16 mouse cellular contexts compared by ENCODE assay signal in genomic region chr7:99390559-99390958, GRCm38 (mm10). TPM values are rescaled to one million over a fixed set of nuclear protein-coding genes. Genes with fewer than 3 reads are reported as not detected.
DNase-seq lines count a peak whose midpoint lies in the region; ATAC-seq lines count a peak whose summit lies in the region.
"Had no signal": no experiment of that assay in that cellular context is flagged by ENCODE, and none has a peak within 500 bp of the region (broad histone marks: within the 10 kb centered on the region; RNA-seq: fewer than 3 reads in every experiment).

No protein-coding gene starts in this region.

- no peak for ATAC-seq in forebrain, embryonic 11.5 days (replicated peaks; ENCODE audit: low FRiP score)
- ATAC-seq in forebrain, embryonic 16.5 days, result no peak
- no peak for ATAC-seq in hindbrain, embryonic 12.5 days (ENCODE audit: low FRiP score)
- no peak for ATAC-seq in hindbrain, embryonic 13.5 days (ENCODE audit: low FRiP score)
- ATAC-seq: liver, postnatal 0 days had no signal

- no peak for DNase-seq in forebrain, embryonic 11.5 days (ENCODE audit: low spot score)
- peak; percentile 70 for DNase-seq in retina, postnatal 1 day
- no peak for DNase-seq in retina, embryonic 14.5 days (ENCODE audit: low spot score)
- DNase-seq in liver, result no peak
- DNase-seq in cerebellum, adult 18-20 months, result no peak
- DNase-seq: cerebellum, adult 9-10 months; gastrocnemius, postnatal 36 days; kidney, adult 8-10 months; layer of hippocampus, postnatal 36 days; liver, postnatal 0 days; thymus, postnatal 36 days had no signal

- WGBS in forebrain, embryonic 11.5 days, result 27% methylated on average over 4 of the region's 4 CpGs
- WGBS in forebrain, embryonic 16.5 days, result 19% methylated on average over 4 of the region's 4 CpGs
- WGBS in hindbrain, embryonic 12.5 days, result 21% methylated on average over 4 of the region's 4 CpGs
- WGBS in hindbrain, embryonic 13.5 days, result 17% methylated on average over 4 of the region's 4 CpGs

- no peak overlapping the region for H3K9ac ChIP-seq in forebrain, embryonic 11.5 days (ENCODE audit: low read length)
- H3K9ac ChIP-seq in forebrain, embryonic 16.5 days (replicated peaks; ENCODE audit: low read depth, low read length), result no peak overlapping the region
- H3K9ac ChIP-seq in hindbrain, embryonic 12.5 days, result no peak overlapping the region
- H3K9ac ChIP-seq in hindbrain, embryonic 13.5 days, result no peak overlapping the region
- H3K9ac ChIP-seq: limb, embryonic 13.5 days; liver, postnatal 0 days had no signal

- no peak overlapping the region for H3K4me3 ChIP-seq in forebrain, embryonic 11.5 days (ENCODE audit: low read depth, low read length)
- no peak overlapping the region for H3K4me3 ChIP-seq in forebrain, embryonic 16.5 days (replicated peaks; ENCODE audit: low read length)
- no peak overlapping the region for H3K4me3 ChIP-seq in hindbrain, embryonic 12.5 days
- H3K4me3 ChIP-seq in hindbrain, embryonic 13.5 days, result no peak overlapping the region
- H3K4me3 ChIP-seq: limb, embryonic 13.5 days; megakaryocyte, embryonic 14.5 days had no signal

- H3K27ac ChIP-seq in forebrain, embryonic 11.5 days (ENCODE audit: low read depth, low read length), result peak overlapping the region; percentile 20; the same call in 1 of the 2 replicates
- H3K27ac ChIP-seq in forebrain, embryonic 16.5 days (ENCODE audit: low read length), result no peak overlapping the region
- 0 out of 2 replicates have a peak overlapping the region, but pooled peaks have one; percentile 30 for H3K27ac ChIP-seq in hindbrain, embryonic 12.5 days
- no peak overlapping the region for H3K27ac ChIP-seq in hindbrain, embryonic 13.5 days
- H3K27ac ChIP-seq: limb, embryonic 13.5 days had no signal

- peaks cover 9% of the 10 kb centered on the region; the same call in 1 of the 2 replicates for H3K4me1 ChIP-seq in forebrain, embryonic 11.5 days (replicated peaks; ENCODE audit: control insufficient read depth, insufficient read depth, low read length)
- peaks cover 14% of the 10 kb centered on the region for H3K4me1 ChIP-seq in forebrain, embryonic 16.5 days (replicated peaks; ENCODE audit: control insufficient read depth, insufficient read depth, low read length)
- H3K4me1 ChIP-seq in hindbrain, embryonic 12.5 days, result peaks cover 45% of the 10 kb centered on the region
- peaks cover 69% of the 10 kb centered on the region for H3K4me1 ChIP-seq in hindbrain, embryonic 13.5 days (replicated peaks)

- H3K9me3 ChIP-seq in forebrain, embryonic 11.5 days (ENCODE audit: control insufficient read depth, low read length), result no peaks in the 10 kb centered on the region
- no peaks in the 10 kb centered on the region for H3K9me3 ChIP-seq in forebrain, embryonic 16.5 days (ENCODE audit: control insufficient read depth, low read length)
- no peaks in the 10 kb centered on the region for H3K9me3 ChIP-seq in hindbrain, embryonic 12.5 days (replicated peaks)
- H3K9me3 ChIP-seq in hindbrain, embryonic 13.5 days, result no peaks in the 10 kb centered on the region
- H3K9me3 ChIP-seq: limb, embryonic 13.5 days; megakaryocyte, embryonic 14.5 days had no signal

- no peaks in the 10 kb centered on the region; the same call in 1 of the 2 replicates for H3K36me3 ChIP-seq in forebrain, embryonic 11.5 days (ENCODE audit: control insufficient read depth, insufficient read depth, low read length)
- H3K36me3 ChIP-seq in forebrain, embryonic 16.5 days (ENCODE audit: control insufficient read depth, insufficient read depth), result peaks cover 3% of the 10 kb centered on the region; the same call in 1 of the 2 replicates
- H3K36me3 ChIP-seq in hindbrain, embryonic 12.5 days, result peaks cover 52% of the 10 kb centered on the region
- peaks cover 83% of the 10 kb centered on the region for H3K36me3 ChIP-seq in hindbrain, embryonic 13.5 days

- H3K4me2 ChIP-seq in forebrain, embryonic 11.5 days (ENCODE audit: low read depth, low read length, severe bottlenecking), result no peak overlapping the region
- no peak overlapping the region for H3K4me2 ChIP-seq in forebrain, embryonic 16.5 days (ENCODE audit: low read length)
- no peak overlapping the region for H3K4me2 ChIP-seq in hindbrain, embryonic 12.5 days (replicated peaks)
- H3K4me2 ChIP-seq in hindbrain, embryonic 13.5 days, result no peak overlapping the region
- H3K4me2 ChIP-seq: limb, embryonic 13.5 days had no signal

- H3K27me3 ChIP-seq in forebrain, embryonic 11.5 days (ENCODE audit: control insufficient read depth, insufficient read depth, low read length), result no peaks in the 10 kb centered on the region
- H3K27me3 ChIP-seq in forebrain, embryonic 16.5 days (replicated peaks; ENCODE audit: control insufficient read depth, insufficient read depth, low read length), result no peaks in the 10 kb centered on the region
- no peaks in the 10 kb centered on the region for H3K27me3 ChIP-seq in hindbrain, embryonic 12.5 days
- no peaks in the 10 kb centered on the region for H3K27me3 ChIP-seq in hindbrain, embryonic 13.5 days
- H3K27me3 ChIP-seq: limb, embryonic 13.5 days had no signal

RNA-seq across cellular contexts. Expression of gene Gdpd5, which starts 9.3 kb away (rescaled TPM):
- polyA plus RNA-seq in forebrain, embryonic 11.5 days (2014; fragmentation: Nextera tagmentation; extraction: Ambion mirVana), result 18.6 and 19.1 TPM in 2 replicates
- polyA plus RNA-seq in forebrain, embryonic 16.5 days (2015; fragmentation: Nextera tagmentation; extraction: Ambion mirVana), result 45.2 and 48.0 TPM in 2 replicates
- 43.8 and 44.5 TPM in 2 replicates for polyA plus RNA-seq in hindbrain, embryonic 12.5 days (2016; fragmentation: Nextera tagmentation; extraction: Ambion mirVana)
- 53.2 and 55.3 TPM in 2 replicates for polyA plus RNA-seq in hindbrain, embryonic 13.5 days (2015; fragmentation: Nextera tagmentation; extraction: Ambion mirVana)

RNA-seq across cellular contexts. Expression of gene Serpinh1, which starts 37.5 kb away (rescaled TPM):
- 239 and 255 TPM in 2 replicates for polyA plus RNA-seq in forebrain, embryonic 11.5 days (2014; fragmentation: Nextera tagmentation; extraction: Ambion mirVana)
- 201 and 257 TPM in 2 replicates for polyA plus RNA-seq in forebrain, embryonic 16.5 days (2015; fragmentation: Nextera tagmentation; extraction: Ambion mirVana)
- 838 and 891 TPM in 2 replicates for polyA plus RNA-seq in hindbrain, embryonic 12.5 days (2016; fragmentation: Nextera tagmentation; extraction: Ambion mirVana)
- 394 and 407 TPM in 2 replicates for polyA plus RNA-seq in hindbrain, embryonic 13.5 days (2015; fragmentation: Nextera tagmentation; extraction: Ambion mirVana)

Comparison
In these comparisons a context has a peak if more than half of its experiments do, and no peak if none do; other contexts are left out.
1. H3K27ac ChIP-seq: peak in forebrain, embryonic 11.5 days (single experiment) and hindbrain, embryonic 12.5 days (single experiment); none in forebrain, embryonic 16.5 days (single experiment) and hindbrain, embryonic 13.5 days (single experiment).